Mouse (Mus musculus): Measurements from ENCODE around the gene Fuca2. TPM values are rescaled to one million over a fixed set of nuclear protein-coding genes. Genes with fewer than 3 reads are reported as not detected.
"Not testable (repeated sequence)": the region's sequence is repeated elsewhere in the genome, so short reads cannot be mapped to it uniquely, and the experiment has no call there.

The Fuca2 gene
- polyA plus RNA-seq (2015; fragmentation: Nextera tagmentation; extraction: Ambion mirVana) = 78.9 and 82.5 TPM in 2 replicates

DNA sequence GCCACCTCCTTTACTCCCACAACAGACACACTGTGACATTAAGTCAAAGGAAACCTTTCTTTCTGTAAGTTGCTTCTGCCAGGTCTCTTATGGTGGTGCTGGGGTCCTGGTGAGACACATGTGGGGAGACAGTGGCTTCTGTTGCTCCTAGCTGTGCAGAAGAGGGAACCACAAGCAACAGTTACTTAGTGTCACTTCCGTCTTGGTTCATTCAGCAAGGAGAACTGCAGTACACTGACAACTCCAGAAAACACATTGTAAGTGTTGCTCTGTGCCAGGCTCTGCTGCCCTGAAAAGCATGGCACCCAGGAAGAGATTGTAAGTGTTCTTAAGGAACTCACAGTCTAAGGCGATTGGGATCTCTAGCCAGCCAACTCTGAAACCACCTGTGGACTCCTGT lies at the start of gene Fuca2:
Fuca2 (plus strand) TSS at position 210 of the 400 bp plus-strand sequence.
- no peaks in the 10 kb centered on the region for H3K36me3 ChIP-seq
- no peak within 1 kb of the TSS for H3K27ac ChIP-seq
- H3K9ac ChIP-seq = no peak within 1 kb of the TSS
- no peak within 1 kb of the TSS for H3K4me3 ChIP-seq
- WGBS = 86% methylated on average over 2 of the region's 2 CpGs
- H3K9me3 ChIP-seq (replicated peaks) = no peaks in the 10 kb centered on the region
- ATAC-seq (replicated peaks; ENCODE audit: insufficient number of reproducible peaks, insufficient read depth, low FRiP score, low read depth) = no peak
- no peak within 1 kb of the TSS; the same call in 1 of the 2 replicates for H3K4me2 ChIP-seq
- H3K27me3 ChIP-seq = no peaks in the 10 kb centered on the region
- peaks cover 27% of the 10 kb centered on the region for H3K4me1 ChIP-seq (replicated peaks)

DNA sequence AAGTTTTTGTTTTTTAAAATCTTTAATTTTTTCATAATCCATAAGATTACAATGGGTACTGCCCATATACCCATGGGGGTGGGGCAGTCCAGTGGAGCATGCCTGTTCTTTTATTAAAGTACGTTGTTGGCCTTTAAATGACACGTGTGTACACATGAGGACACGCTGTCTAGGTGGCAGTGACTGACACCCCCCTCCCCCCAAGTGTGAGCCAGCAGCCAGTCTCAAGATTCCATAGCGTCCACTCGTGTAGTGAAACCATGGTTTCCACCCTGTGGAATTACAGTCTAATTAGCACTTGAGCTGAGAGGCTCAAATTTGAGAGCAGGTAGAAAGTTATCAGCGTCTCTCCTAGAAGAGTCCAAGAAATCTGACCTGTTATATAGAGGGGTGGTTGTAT lies 47.7 kb upstream of the Fuca2 start:
- 83% methylated on average over 6 of the region's 6 CpGs for WGBS

DNA sequence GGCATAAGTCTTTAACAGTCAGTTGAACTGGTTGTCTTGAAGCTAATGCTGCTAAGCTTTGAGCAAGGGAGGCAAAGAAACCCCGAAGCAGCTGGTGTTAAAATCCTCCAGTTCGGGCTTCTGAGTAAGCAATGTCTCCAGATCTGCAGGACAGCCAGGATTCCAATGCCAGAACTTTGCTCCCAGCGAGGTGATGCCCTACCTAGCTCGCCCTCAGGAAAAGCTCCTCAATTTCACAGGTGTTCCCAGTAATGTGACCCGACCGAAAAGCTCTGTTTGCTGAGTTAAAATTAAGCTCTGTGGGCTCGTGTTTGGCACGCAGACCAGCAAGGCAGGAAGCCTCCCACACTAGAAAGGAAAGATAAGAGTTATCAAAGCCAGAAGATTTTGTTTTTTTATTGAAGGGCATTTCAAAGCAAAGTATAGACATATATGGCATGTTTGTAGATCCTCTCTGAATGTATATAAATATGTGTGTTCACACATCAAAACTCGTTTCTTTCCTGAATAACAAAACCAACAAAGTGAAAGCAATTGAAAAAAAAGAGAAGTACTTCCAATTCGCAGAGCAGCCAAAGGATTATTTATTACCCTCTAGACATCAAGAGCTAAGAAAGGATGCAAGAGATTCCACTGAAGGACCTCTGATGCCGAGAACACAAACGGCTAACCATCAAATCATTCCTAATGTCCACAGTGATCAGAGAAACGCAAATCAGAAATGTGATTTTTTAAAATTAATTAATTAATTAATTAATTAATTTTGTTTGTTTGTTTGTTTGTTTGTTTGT lies 45.9 kb upstream of the Fuca2 start:
- no peaks in the 10 kb centered on the region for H3K36me3 ChIP-seq
- 55% methylated on average over 13 of the region's 13 CpGs for WGBS
- no peak overlapping the region for H3K9ac ChIP-seq
- no peaks in the 10 kb centered on the region for H3K27me3 ChIP-seq
- ATAC-seq (replicated peaks; ENCODE audit: insufficient number of reproducible peaks, insufficient read depth, low FRiP score, low read depth) = no peak
- no peak overlapping the region for H3K4me3 ChIP-seq
- no peak overlapping the region for H3K4me2 ChIP-seq
- no peak overlapping the region for H3K27ac ChIP-seq
- H3K9me3 ChIP-seq (replicated peaks) = no peaks in the 10 kb centered on the region
- H3K4me1 ChIP-seq (replicated peaks) = peaks cover 8% of the 10 kb centered on the region

More for the DNA sequence above, 47.7 kb upstream of the Fuca2 start:
- H3K9ac ChIP-seq = no peak overlapping the region
- ATAC-seq (replicated peaks; ENCODE audit: insufficient number of reproducible peaks, insufficient read depth, low FRiP score, low read depth) = no peak
- peaks cover 18% of the 10 kb centered on the region for H3K4me1 ChIP-seq (replicated peaks)
- H3K4me2 ChIP-seq = no peak overlapping the region
- H3K36me3 ChIP-seq = no peaks in the 10 kb centered on the region
- H3K27me3 ChIP-seq = no peaks in the 10 kb centered on the region
- no peaks in the 10 kb centered on the region for H3K9me3 ChIP-seq (replicated peaks)
- no peak overlapping the region for H3K27ac ChIP-seq
- no peak overlapping the region for H3K4me3 ChIP-seq

DNA sequence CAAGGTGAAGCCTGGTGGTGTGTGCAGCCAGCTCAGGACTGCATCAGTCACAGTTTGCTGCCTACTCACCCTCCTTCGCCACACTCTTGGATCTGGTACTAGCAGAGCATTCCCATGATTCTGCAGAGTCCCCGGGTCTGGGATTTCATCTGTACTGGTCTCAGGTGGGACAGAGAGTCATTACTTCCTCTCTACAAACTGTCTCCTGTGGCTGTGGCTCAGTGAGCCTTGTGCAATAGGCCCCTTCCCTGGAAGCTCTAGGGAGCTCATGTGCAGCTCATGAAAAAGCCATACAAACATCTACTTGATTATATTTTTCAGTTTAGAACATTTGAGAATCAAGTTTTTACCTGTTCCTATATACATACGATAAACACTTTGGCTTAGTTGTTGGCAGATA lies 35.0 kb upstream of the Fuca2 start:
- not testable (repeated sequence) for H3K9me3 ChIP-seq (replicated peaks); H3K9ac ChIP-seq; H3K4me3 ChIP-seq; H3K4me1 ChIP-seq (replicated peaks); H3K4me2 ChIP-seq; H3K36me3 ChIP-seq; ATAC-seq (replicated peaks; ENCODE audit: insufficient number of reproducible peaks, insufficient read depth, low FRiP score, low read depth); H3K27me3 ChIP-seq; H3K27ac ChIP-seq
- WGBS = 72% methylated on average over 3 of the region's 3 CpGs

DNA sequence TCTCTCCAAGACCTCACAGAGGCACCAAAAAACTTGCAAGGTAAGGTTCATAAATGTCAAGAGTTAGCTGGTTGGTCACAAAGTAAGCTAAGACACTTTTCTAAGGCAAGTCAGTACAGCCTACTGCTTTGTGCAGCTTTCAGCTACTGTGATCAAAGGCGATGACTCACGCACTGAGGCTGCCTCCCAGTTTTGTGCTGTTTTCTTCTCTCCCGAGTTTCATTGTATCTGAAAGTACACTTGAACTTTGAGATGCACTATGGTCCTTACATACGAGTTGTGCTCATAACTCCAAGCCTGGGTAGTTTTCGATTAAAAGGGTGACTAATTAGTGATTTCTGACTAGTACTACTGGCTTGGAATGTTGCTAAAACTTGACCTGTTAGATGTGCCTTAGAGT lies 32.4 kb upstream of the Fuca2 start:
- Histone ChIP-seq H3K4me1 (replicated peaks) (peaks cover 4% of the 10 kb centered on the region; the same call in 1 of the 2 replicates), H3K9me3 (replicated peaks) (no peaks in the 10 kb centered on the region; the same call in 1 of the 2 replicates), H3K27ac (no peak overlapping the region), H3K27me3 (no peaks in the 10 kb centered on the region), H3K9ac (no peak overlapping the region), H3K4me3 (no peak overlapping the region), H3K4me2 (no peak overlapping the region), H3K36me3 (no peaks in the 10 kb centered on the region)
- 64% methylated on average over 5 of the region's 5 CpGs for WGBS
- ATAC-seq (replicated peaks; ENCODE audit: insufficient number of reproducible peaks, insufficient read depth, low FRiP score, low read depth) = no peak

DNA sequence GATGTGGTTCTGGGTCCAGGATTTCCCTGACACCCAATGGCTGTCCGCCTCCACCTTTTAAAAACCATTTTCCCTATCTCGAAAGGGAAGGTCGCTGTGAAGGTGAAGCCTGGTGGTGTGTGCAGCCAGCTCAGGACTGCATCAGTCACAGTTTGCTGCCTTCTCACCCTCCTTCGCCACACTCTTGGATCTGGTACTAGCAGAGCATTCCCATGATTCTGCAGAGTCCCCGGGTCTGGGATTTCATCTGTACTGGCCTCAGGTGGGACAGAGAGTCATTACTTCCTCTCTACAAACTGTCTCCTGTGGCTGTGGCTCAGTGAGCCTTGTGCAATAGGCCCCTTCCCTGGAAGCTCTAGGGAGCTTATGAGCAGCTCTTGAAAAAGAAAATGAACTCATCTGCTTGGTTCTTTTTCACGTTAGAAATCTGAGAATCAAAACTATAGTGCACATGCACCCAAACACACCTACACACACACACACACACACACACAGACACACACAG lies 31.3 kb upstream of the Fuca2 start:
- not testable (repeated sequence) for H3K36me3 ChIP-seq; H3K4me3 ChIP-seq; H3K4me1 ChIP-seq (replicated peaks); H3K4me2 ChIP-seq; ATAC-seq (replicated peaks; ENCODE audit: insufficient number of reproducible peaks, insufficient read depth, low FRiP score, low read depth); H3K27me3 ChIP-seq; H3K9ac ChIP-seq; H3K27ac ChIP-seq; H3K9me3 ChIP-seq (replicated peaks)
- 61% methylated on average over 6 of the region's 6 CpGs for WGBS

DNA sequence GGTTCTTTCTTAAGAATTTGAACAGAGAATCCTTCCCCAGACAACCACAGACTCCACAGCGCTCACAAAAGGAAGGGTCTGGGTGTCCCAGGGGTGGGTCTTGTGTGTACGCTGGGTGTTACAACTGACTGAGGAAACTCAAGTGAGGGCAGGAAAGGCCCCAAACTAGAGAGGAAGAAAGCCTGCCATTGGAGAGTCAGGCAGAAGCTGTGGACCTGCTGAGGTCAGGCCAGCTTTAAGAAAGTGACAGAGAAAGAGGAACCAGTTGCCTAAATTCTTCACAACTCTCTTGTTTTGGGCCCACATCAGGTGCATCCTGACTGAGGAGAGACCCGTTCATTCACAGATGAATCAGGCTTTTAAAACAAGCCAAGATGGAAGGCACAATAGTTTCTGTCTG lies 29.1 kb upstream of the Fuca2 start:
- WGBS = 81% methylated on average over 3 of the region's 3 CpGs
- no peak overlapping the region for H3K27ac ChIP-seq
- H3K36me3 ChIP-seq = no peaks in the 10 kb centered on the region
- H3K4me3 ChIP-seq = no peak overlapping the region
- H3K4me1 ChIP-seq (replicated peaks) = peaks cover 19% of the 10 kb centered on the region
- no peak overlapping the region for H3K4me2 ChIP-seq
- H3K9me3 ChIP-seq (replicated peaks) = no peaks in the 10 kb centered on the region
- ATAC-seq (replicated peaks; ENCODE audit: insufficient number of reproducible peaks, insufficient read depth, low FRiP score, low read depth) = no peak
- H3K27me3 ChIP-seq = 0 out of 2 replicates have a peak, but pooled peaks cover 3% of the 10 kb centered on the region
- no peak overlapping the region for H3K9ac ChIP-seq

DNA sequence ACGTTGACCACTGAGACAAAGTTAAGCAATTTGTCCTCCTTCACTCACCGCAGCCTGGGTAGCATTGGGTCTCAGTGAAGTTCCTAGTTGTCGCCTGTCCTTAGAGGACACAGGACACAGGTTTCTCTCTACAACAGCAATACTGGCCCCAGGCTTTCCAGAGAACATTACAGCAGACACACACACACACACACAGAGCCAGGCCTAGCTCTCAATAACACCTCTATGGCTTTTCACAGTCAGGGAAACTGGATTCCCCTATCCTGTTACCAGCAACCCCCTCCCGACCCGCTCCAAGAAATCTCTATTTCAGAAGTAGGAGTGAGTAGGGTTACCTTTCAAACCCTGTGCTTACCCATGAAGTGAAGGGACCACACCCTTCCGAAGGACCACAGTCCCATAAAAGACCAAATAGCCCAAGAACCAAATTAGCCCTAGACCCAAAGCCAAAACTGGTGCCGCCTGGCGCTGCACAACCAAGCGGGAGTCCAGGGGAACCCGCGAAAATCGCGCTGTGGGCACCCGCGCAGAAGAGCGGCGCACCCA lies 26.0 kb upstream of the Fuca2 start:
- peaks cover 19% of the 10 kb centered on the region for H3K4me1 ChIP-seq (replicated peaks)
- H3K4me3 ChIP-seq = peak overlapping the region; percentile 82
- H3K27me3 ChIP-seq = peaks cover 11% of the 10 kb centered on the region; the same call in 1 of the 2 replicates
- peak overlapping the region; percentile 54; the same call in 1 of the 2 replicates for H3K27ac ChIP-seq
- H3K36me3 ChIP-seq = no peaks in the 10 kb centered on the region
- H3K9me3 ChIP-seq (replicated peaks) = no peaks in the 10 kb centered on the region
- ATAC-seq (replicated peaks; ENCODE audit: insufficient number of reproducible peaks, insufficient read depth, low FRiP score, low read depth) = no peak
- peak overlapping the region; percentile 99 for H3K4me2 ChIP-seq
- WGBS = 13% methylated on average over 17 of the region's 17 CpGs
- peak overlapping the region; percentile 72 for H3K9ac ChIP-seq

DNA sequence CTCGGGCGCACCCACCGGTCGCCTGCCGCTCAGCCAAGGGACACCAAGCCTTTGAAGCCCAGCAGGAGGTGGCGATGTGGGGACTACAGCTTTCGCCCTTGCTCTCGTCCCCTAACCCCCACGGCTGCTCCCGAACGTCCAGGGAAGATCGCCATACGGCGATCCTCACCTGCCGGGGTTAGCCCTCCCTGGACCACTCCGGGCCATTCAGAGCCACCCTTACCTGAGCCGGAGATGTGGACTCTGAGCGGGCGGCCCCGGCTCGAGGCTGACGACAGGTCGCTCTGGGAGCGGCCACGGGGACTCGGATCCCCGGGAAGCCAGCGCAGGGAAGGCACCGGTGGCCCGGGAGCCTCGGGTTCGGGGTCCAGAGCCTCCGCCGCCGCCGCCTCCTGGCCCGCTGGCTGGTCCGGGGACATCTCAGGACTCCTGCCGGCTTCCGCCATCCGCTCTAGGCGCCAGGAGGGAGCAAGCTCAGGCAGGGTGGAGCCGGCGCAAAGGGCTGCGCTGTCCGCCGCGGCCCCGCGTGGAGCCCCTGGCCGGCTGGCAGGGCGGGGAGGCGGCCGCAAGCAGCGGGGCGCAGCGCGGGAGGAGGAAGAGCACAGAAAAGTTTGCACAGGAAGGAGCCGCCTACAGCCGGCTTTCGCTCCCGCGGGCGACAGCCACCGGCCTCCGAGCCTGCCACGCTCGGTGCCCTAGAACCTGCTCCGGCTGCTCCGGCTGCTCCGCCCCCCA lies 25.3 kb upstream of the Fuca2 start, which contains the start of gene Phactr2:
Phactr2 (minus strand) TSS at position 580 of the 735 bp plus-strand sequence.
- peak within 1 kb of the TSS; percentile 99 for H3K4me2 ChIP-seq
- peak within 1 kb of the TSS; percentile 82 for H3K4me3 ChIP-seq
- ATAC-seq (replicated peaks; ENCODE audit: insufficient number of reproducible peaks, insufficient read depth, low FRiP score, low read depth) = peak; percentile 62
- H3K9ac ChIP-seq = peak within 1 kb of the TSS; percentile 72
- H3K4me1 ChIP-seq (replicated peaks) = peaks cover 15% of the 10 kb centered on the region
- under 1% methylated on average over 66 of the region's 71 CpGs for WGBS
- no peaks in the 10 kb centered on the region for H3K9me3 ChIP-seq (replicated peaks)
- H3K27ac ChIP-seq = peak within 1 kb of the TSS; percentile 54
- no peaks in the 10 kb centered on the region for H3K36me3 ChIP-seq
- H3K27me3 ChIP-seq = peaks cover 11% of the 10 kb centered on the region; the same call in 1 of the 2 replicates

DNA sequence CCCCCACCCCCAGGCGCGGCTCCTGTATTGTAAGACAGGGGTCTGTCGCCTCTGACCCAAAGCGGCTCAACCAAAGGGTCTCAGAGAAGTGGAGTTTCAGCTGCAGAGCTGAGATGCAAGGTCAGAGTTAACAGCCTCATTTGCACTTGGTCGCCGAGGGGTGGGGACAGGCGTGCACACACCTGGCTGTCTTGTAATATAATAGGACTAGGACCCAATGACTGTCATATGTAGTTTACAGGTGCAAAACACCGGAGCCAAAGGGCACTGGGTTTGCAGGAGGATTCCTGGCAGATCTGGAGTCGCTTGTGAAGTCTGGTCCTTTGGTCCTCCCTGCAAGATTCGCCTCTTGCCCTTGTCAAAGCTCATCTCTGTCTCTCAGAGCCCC lies 24.8 kb upstream of the Fuca2 start:
- WGBS = 4% methylated on average over 10 of the region's 10 CpGs
- Histone ChIP-seq H3K4me3 (peak overlapping the region; percentile 82), H3K27me3 (peaks cover 11% of the 10 kb centered on the region; the same call in 1 of the 2 replicates), H3K4me2 (peak overlapping the region; percentile 99), H3K4me1 (replicated peaks) (peaks cover 15% of the 10 kb centered on the region), H3K9me3 (replicated peaks) (no peaks in the 10 kb centered on the region), H3K36me3 (no peaks in the 10 kb centered on the region), H3K27ac (no peak overlapping the region), H3K9ac (peak overlapping the region; percentile 72)
- peak; percentile 21; the same call in 1 of the 2 replicates for ATAC-seq (replicated peaks; ENCODE audit: insufficient number of reproducible peaks, insufficient read depth, low FRiP score, low read depth)

DNA sequence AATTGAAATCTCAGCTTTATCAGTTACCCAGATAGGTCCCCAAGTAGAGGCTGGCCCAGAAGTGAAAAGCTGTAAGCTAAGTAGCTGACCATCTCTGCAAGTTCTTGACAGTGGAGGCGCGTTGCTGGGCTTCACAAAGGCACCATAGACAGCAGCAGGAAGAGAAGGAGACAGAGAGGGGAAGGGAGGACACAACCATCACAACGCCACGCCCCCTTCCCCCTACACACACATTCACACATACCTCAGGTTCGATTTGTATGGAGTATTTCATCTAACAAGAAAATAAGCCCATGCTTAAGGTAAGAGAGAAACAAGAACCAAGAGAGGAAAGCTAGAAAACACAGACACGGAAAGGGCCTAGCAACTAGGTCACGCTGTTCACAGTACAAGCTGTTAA lies 24.2 kb upstream of the Fuca2 start:
- no peak overlapping the region for H3K27ac ChIP-seq
- 33% methylated on average over 7 of the region's 7 CpGs for WGBS
- no peaks in the 10 kb centered on the region; the same call in 1 of the 2 replicates for H3K9me3 ChIP-seq (replicated peaks)
- H3K27me3 ChIP-seq = peaks cover 11% of the 10 kb centered on the region; the same call in 1 of the 2 replicates
- no peaks in the 10 kb centered on the region for H3K36me3 ChIP-seq
- H3K4me3 ChIP-seq = peak overlapping the region; percentile 82; the same call in 1 of the 2 replicates
- no peak overlapping the region for H3K9ac ChIP-seq
- ATAC-seq (replicated peaks; ENCODE audit: insufficient number of reproducible peaks, insufficient read depth, low FRiP score, low read depth) = no peak
- H3K4me1 ChIP-seq (replicated peaks) = peaks cover 15% of the 10 kb centered on the region
- peak overlapping the region; percentile 99 for H3K4me2 ChIP-seq

Data from heart, embryonic 15.5 days (tissue).